Mouse (Mus musculus) olfactory bulb, adult 2 months (tissue): ENCODE measurements at regions not wholly inside any gene's neighbourhood (a gene's known extent, or its start where the extent isn't known, plus 50 kb on each side); places are given as distances from the start of the nearest gene placed in this dataset.

Experiments
- CTCF ChIP-seq: fragments of 200-500 bp; IDR thresholded peaks from 2 replicates; pipeline ENCODE4 v1.5.1; 2012; ENCODE audit warnings: low read depth, mild to moderate bottlenecking, low read length, moderate library complexity; ENCODE audit not compliant: insufficient read depth
- POLR2A ChIP-seq: fragments of 200-500 bp; IDR thresholded peaks from 2 replicates; pipeline ENCODE4 v1.6.1; 2012; ENCODE audit warnings: mild to moderate bottlenecking, low read depth, low read length, moderate library complexity; ENCODE audit not compliant: insufficient read depth

GRCm38 (mm10) chr6:93031812-93032330 lies 88.6 kb upstream of the Adamts9 start:
- no peak for TF ChIP-seq POLR2A
- no peak for TF ChIP-seq CTCF
